Mouse (Mus musculus): ENCODE data around the gene Mpz. TPM values are rescaled to one million over a fixed set of nuclear protein-coding genes. Genes with fewer than 3 reads are reported as not detected.

The Mpz gene
- polyA plus RNA-seq (2012; ENCODE audit: low replicate concordance) = not detected in 2 replicates

DNA sequence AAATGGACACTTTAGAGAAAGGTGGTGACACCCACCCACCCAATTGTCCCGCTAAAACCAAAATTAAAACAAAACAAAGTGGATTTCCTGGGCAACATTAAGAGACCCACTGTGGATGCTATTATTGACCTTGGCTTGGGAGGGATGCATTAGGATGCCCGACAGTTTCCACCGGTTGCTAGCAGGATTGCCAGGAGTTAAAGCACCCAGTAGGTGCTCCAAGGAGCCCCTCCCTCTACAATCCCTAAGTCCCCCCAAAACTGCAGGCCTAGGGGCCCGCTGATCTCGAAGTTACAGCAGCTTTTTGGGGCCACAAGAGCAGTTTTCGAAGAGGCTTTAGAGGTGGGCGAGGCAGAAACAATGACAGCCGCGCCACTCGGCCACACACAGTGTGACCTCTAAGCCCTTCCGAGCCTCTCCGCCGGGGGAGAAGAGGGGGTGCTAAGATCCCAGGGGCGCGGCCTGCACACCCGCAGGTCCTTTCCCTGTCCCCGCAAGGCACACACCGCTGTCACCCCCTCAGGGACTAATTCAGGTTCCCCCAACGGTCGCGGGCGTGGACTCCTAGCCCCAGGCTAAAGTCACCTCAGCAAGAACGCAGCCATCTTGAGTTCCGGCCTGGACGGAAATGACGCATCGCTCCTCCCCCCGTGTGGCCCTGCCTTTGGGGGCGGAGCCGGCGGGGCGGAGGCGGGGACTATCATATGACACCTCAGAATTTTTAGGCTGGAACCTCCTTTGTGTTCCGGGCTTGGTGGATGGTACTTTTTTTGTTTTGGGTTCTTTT lies at the start of gene Mpz, which contains the start of gene Sdhc:
Mpz (plus strand) TSS at position 738 of the 787 bp plus-strand sequence.
Sdhc (minus strand) TSS at position 630 of the 787 bp plus-strand sequence.

DNA sequence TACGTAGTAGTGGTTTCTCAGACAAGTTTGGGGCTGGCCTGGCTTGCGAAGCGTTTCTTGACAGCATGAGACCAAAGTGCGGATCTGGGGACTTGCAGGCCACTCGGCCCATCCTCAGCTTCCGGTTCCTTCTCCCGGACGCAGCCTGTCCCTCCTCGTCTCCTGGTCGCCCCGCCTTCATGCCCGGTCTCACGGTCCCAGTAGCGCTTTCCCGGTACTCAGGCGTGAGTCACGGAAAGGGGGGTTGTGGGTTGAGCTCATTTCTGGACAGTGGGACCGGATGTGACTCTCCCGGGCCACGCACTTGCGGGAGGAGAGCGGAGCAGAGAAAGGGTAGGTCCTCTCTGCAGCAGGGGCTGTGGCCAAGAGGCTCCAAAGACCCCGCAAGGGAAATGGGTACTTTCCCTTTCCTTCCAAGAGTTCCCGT lies 36.6 kb upstream of the Mpz start, which contains the start of gene Cfap126:
Cfap126 (plus strand) TSS at position 46 of the 427 bp plus-strand sequence.

GRCm38 (mm10) chr1:171195887-171196397 lies 45.4 kb downstream of the Mpz start, which contains the start of gene Pcp4l1:
Pcp4l1 (minus strand) TSS chr1:171196268.

Other genes starting within 250 kb of the Mpz start
- gene Fcrlb, start 237.8 kb upstream of the Mpz start, polyA plus RNA-seq (2012; ENCODE audit: low replicate concordance) = 1.8 and 4.3 TPM in 2 replicates
- gene Fcrla, start 223.1 kb upstream of the Mpz start, polyA plus RNA-seq (2012; ENCODE audit: low replicate concordance) = 51.1 and 98.7 TPM in 2 replicates
- gene Fcgr2b, start 174.2 kb upstream of the Mpz start, polyA plus RNA-seq (2012; ENCODE audit: low replicate concordance) = 14.9 and 45.1 TPM in 2 replicates
- 3.3 and 3.6 TPM in 2 replicates for gene Fcgr4, start 131.8 kb upstream of the Mpz start, polyA plus RNA-seq (2012; ENCODE audit: low replicate concordance)
- 7.1 and 11.2 TPM in 2 replicates for gene Fcgr3, start 85.8 kb upstream of the Mpz start, polyA plus RNA-seq (2012; ENCODE audit: low replicate concordance)
- gene Cfap126, start 36.8 kb upstream of the Mpz start, polyA plus RNA-seq (2012; ENCODE audit: low replicate concordance) = 1.2 and 1.6 TPM in 2 replicates
- gene Sdhc, start 108 bp upstream of the Mpz start, polyA plus RNA-seq (2012; ENCODE audit: low replicate concordance) = 5.3 and 72.1 TPM in 2 replicates
- 0.66 and 1.8 TPM in 2 replicates for gene Pcp4l1, start 45.6 kb downstream of the Mpz start, polyA plus RNA-seq (2012; ENCODE audit: low replicate concordance)
- gene Nr1i3, start 63.3 kb downstream of the Mpz start, polyA plus RNA-seq (2012; ENCODE audit: low replicate concordance) = not detected in 2 replicates
- 18.3 and 19.3 TPM in 2 replicates for gene Tomm40l, start 71.8 kb downstream of the Mpz start, polyA plus RNA-seq (2012; ENCODE audit: low replicate concordance)
- not detected in 2 replicates for gene Apoa2, start 74.3 kb downstream of the Mpz start, polyA plus RNA-seq (2012; ENCODE audit: low replicate concordance)
- gene Fcer1g, start 83.7 kb downstream of the Mpz start, polyA plus RNA-seq (2012; ENCODE audit: low replicate concordance) = 33.6 and 46.3 TPM in 2 replicates
- gene Adamts4, start 99.7 kb downstream of the Mpz start, polyA plus RNA-seq (2012; ENCODE audit: low replicate concordance) = 0.04 and 0.17 TPM in 2 replicates
- gene Ndufs2, start 100.7 kb downstream of the Mpz start, polyA plus RNA-seq (2012; ENCODE audit: low replicate concordance) = 29.8 and 80.2 TPM in 2 replicates
- gene B4galt3, start 119.6 kb downstream of the Mpz start, polyA plus RNA-seq (2012; ENCODE audit: low replicate concordance) = 63.2 and 69.5 TPM in 2 replicates
- gene Ppox, start 130.5 kb downstream of the Mpz start, polyA plus RNA-seq (2012; ENCODE audit: low replicate concordance) = 29.7 and 70.3 TPM in 2 replicates
- 77.2 and 163 TPM in 2 replicates for gene Usp21, start 137.3 kb downstream of the Mpz start, polyA plus RNA-seq (2012; ENCODE audit: low replicate concordance)
- gene Ufc1, start 144.3 kb downstream of the Mpz start, polyA plus RNA-seq (2012; ENCODE audit: low replicate concordance) = 17.7 and 40.2 TPM in 2 replicates
- gene Dedd, start 178.4 kb downstream of the Mpz start, polyA plus RNA-seq (2012; ENCODE audit: low replicate concordance) = 11.6 and 25.3 TPM in 2 replicates
- 9.5 and 14.3 TPM in 2 replicates for gene Nit1, start 194.9 kb downstream of the Mpz start, polyA plus RNA-seq (2012; ENCODE audit: low replicate concordance)
- gene Pfdn2, start 195.0 kb downstream of the Mpz start, polyA plus RNA-seq (2012; ENCODE audit: low replicate concordance) = 6.8 and 10.4 TPM in 2 replicates
- 0.44 and 0.99 TPM in 2 replicates for gene Klhdc9, start 210.1 kb downstream of the Mpz start, polyA plus RNA-seq (2012; ENCODE audit: low replicate concordance)
- gene Nectin4, start 219.4 kb downstream of the Mpz start, polyA plus RNA-seq (2012; ENCODE audit: low replicate concordance) = 2.4 and 3.8 TPM in 2 replicates
- 174 and 196 TPM in 2 replicates for gene Arhgap30, start 238.2 kb downstream of the Mpz start, polyA plus RNA-seq (2012; ENCODE audit: low replicate concordance)

All from hematopoietic multipotent progenitor cell, adult 10-12 weeks (in vitro differentiated cells).